Mouse (Mus musculus): ENCODE data around the gene Patl1. TPM values are rescaled to one million over a fixed set of nuclear protein-coding genes. Genes with fewer than 3 reads are reported as not detected.
"Not testable (repeated sequence)": the region's sequence is repeated elsewhere in the genome, so short reads cannot be mapped to it uniquely, and the experiment has no call there.

Patl1 gene
- polyA plus RNA-seq (2012; rRNA removed): 12.6 and 15.9 TPM in 2 replicates

GRCm38 (mm10) chr19:11912037-11912532, at the start of gene Patl1:
Patl1 (plus strand) TSS chr19:11912399.
- peak; percentile 94 for DNase-seq
- Histone ChIP-seq H3K4me3 (replicated peaks; ENCODE audit: extremely low read depth, low read depth, low read length) (peak within 1 kb of the TSS; percentile 93), H3K4me1 (ENCODE audit: control insufficient read depth, insufficient read depth, low read length) (peaks cover 9% of the 10 kb centered on the region)
- TF ChIP-seq CTCF (IDR thresholded peaks at IDR 0.05; ENCODE audit: insufficient read depth, low read length) (no peak), POLR2A (IDR thresholded peaks at IDR 0.05; ENCODE audit: borderline replicate concordance, extremely low read depth, low read depth, low read length) (peak; percentile 86)
- under 1% methylated on average over 53 of the region's 53 CpGs for WGBS

- DNase-seq: no peak
- no peaks in the 10 kb centered on the region for H3K4me1 ChIP-seq (ENCODE audit: control insufficient read depth, insufficient read depth, low read length)
- H3K4me3 ChIP-seq (replicated peaks; ENCODE audit: extremely low read depth, low read depth, low read length): no peak overlapping the region
- no peak for TF ChIP-seq POLR2A (IDR thresholded peaks at IDR 0.05; ENCODE audit: borderline replicate concordance, extremely low read depth, low read depth, low read length)
- TF ChIP-seq CTCF (IDR thresholded peaks at IDR 0.05; ENCODE audit: insufficient read depth, low read length): no peak
- 88% methylated on average over 2 of the region's 2 CpGs for WGBS
These were observed 44.4 kb upstream of the Patl1 start for GRCm38 (mm10) chr19:11867837-11868236.

GRCm38 (mm10) chr19:11875006-11875405, 37.2 kb upstream of the Patl1 start, which contains the start of gene Olfr1419:
Olfr1419 (minus strand) TSS chr19:11875106.
- TF ChIP-seq CTCF (IDR thresholded peaks at IDR 0.05; ENCODE audit: insufficient read depth, low read length) (no peak), POLR2A (IDR thresholded peaks at IDR 0.05; ENCODE audit: borderline replicate concordance, extremely low read depth, low read depth, low read length) (no peak)
- Histone ChIP-seq H3K4me3 (replicated peaks; ENCODE audit: extremely low read depth, low read depth, low read length) (no peak within 1 kb of the TSS), H3K4me1 (ENCODE audit: control insufficient read depth, insufficient read depth, low read length) (no peaks in the 10 kb centered on the region)
- 46% methylated on average over 1 of the region's 1 CpGs for WGBS
- DNase-seq: no peak

- 62% methylated on average over 22 of the region's 22 CpGs for WGBS
- H3K4me1 ChIP-seq (ENCODE audit: control insufficient read depth, insufficient read depth, low read length); H3K4me3 ChIP-seq (replicated peaks; ENCODE audit: extremely low read depth, low read depth, low read length); DNase-seq: not testable (repeated sequence)
These were observed 33.8 kb upstream of the Patl1 start for GRCm38 (mm10) chr19:11878404-11878803.

- no peak for DNase-seq
- no peak for TF ChIP-seq CTCF (IDR thresholded peaks at IDR 0.05; ENCODE audit: insufficient read depth, low read length)
- no peak for TF ChIP-seq POLR2A (IDR thresholded peaks at IDR 0.05; ENCODE audit: borderline replicate concordance, extremely low read depth, low read depth, low read length)
- Histone ChIP-seq H3K4me3 (replicated peaks; ENCODE audit: extremely low read depth, low read depth, low read length) (no peak within 1 kb of the TSS), H3K4me1 (ENCODE audit: control insufficient read depth, insufficient read depth, low read length) (no peaks in the 10 kb centered on the region)
- 47% methylated on average over 1 of the region's 1 CpGs for WGBS
These were observed 25.9 kb upstream of the Patl1 start, which contains the start of gene Olfr1420 for GRCm38 (mm10) chr19:11886265-11886664. Olfr1420 (plus strand) TSS chr19:11886565.

DNA sequence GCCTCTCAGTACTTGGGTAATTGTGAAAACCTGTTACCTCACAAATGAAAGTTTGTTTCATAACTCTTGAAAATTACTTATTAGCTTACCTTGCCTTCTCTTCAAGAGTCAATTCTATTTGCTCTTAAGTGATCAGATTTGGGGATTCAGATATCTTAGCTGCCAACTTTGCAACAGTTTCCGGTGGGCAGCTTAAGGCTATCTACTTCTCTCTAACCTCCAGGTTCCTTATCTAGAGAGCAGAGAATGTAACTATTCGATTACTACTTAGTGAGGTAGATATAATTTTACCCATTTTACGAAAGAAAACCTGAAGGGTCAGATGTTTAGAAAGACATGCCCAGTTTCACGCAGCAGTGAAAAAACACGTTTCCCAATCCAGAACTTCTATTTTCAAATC, 1.2 kb upstream of the Patl1 start:
- DNase-seq: no peak
- no peak for TF ChIP-seq CTCF (IDR thresholded peaks at IDR 0.05; ENCODE audit: insufficient read depth, low read length)
- no peak for TF ChIP-seq POLR2A (IDR thresholded peaks at IDR 0.05; ENCODE audit: borderline replicate concordance, extremely low read depth, low read depth, low read length)
- Histone ChIP-seq H3K4me3 (replicated peaks; ENCODE audit: extremely low read depth, low read depth, low read length) (no peak overlapping the region), H3K4me1 (ENCODE audit: control insufficient read depth, insufficient read depth, low read length) (peaks cover 6% of the 10 kb centered on the region; the same call in 1 of the 2 replicates)
- 72% methylated on average over 5 of the region's 5 CpGs for WGBS

DNA sequence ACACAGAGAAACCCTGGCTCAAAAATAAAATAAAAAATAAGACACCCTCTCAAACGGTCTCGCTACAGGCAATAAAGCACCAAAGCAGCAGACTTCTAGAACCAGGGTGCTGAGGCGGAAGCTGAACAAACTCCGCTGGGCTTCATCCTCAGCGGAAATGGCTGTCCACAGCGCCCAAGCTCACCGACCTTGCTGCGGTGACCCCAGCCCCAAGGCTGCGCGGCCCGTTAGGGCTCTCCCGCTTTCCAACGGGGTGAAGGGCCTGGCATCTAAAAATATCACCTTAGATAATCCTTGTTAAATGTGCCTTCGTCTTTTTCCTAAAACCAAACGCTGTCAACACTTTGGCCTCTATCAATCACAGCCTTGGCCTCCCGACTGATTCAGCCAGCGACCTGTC, 596 bp upstream of the Patl1 start:
- peaks cover 9% of the 10 kb centered on the region for H3K4me1 ChIP-seq (ENCODE audit: control insufficient read depth, insufficient read depth, low read length)
- 3% methylated on average over 17 of the region's 17 CpGs for WGBS
- H3K4me3 ChIP-seq (replicated peaks; ENCODE audit: extremely low read depth, low read depth, low read length): peak overlapping the region; percentile 93
- DNase-seq: no peak
- TF ChIP-seq POLR2A (IDR thresholded peaks at IDR 0.05; ENCODE audit: borderline replicate concordance, extremely low read depth, low read depth, low read length): peak; percentile 16; the same call in 1 of the 2 replicates
- no peak for TF ChIP-seq CTCF (IDR thresholded peaks at IDR 0.05; ENCODE audit: insufficient read depth, low read length)

DNA sequence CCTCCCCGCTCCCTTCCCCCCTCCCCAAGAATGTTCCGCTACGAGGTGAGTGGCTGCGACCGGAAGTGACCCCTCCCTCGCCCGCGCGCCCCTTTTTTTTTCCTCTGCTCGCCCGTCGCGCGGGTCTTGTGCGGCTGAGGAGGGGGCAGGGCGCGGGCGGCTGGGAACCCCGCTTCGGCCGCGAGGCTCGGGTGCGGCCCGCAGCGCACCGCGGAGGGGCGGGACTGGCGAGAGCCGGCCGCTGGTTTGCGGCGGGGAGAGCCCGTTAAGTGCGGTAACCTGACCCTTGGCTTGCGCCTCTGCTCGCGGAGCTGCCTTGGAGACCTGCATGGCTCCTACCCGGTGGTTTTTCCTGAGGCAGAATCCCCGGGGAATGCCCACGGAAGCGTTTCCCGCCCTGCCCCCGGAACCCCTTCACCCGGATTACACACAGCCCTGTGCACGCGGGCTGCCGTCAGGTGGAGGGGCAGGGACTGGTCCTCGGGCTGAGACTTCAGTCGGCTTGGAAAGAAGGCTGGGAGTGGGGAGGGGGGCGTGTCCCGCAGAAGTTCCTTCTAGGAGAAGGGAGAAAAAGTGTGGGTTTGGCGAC, 428 bp downstream of the Patl1 start:
- no peak for TF ChIP-seq CTCF (IDR thresholded peaks at IDR 0.05; ENCODE audit: insufficient read depth, low read length)
- no peak for TF ChIP-seq POLR2A (IDR thresholded peaks at IDR 0.05; ENCODE audit: borderline replicate concordance, extremely low read depth, low read depth, low read length)
- WGBS: 1% methylated on average over 54 of the region's 54 CpGs
- Histone ChIP-seq H3K4me3 (replicated peaks; ENCODE audit: extremely low read depth, low read depth, low read length) (peak overlapping the region; percentile 85), H3K4me1 (ENCODE audit: control insufficient read depth, insufficient read depth, low read length) (peaks cover 9% of the 10 kb centered on the region)
- DNase-seq: peak; percentile 62

- no peak for TF ChIP-seq CTCF (IDR thresholded peaks at IDR 0.05; ENCODE audit: insufficient read depth, low read length)
- TF ChIP-seq POLR2A (IDR thresholded peaks at IDR 0.05; ENCODE audit: borderline replicate concordance, extremely low read depth, low read depth, low read length): no peak
- DNase-seq: no peak
- 13% methylated on average over 2 of the region's 2 CpGs for WGBS
- H3K4me3 ChIP-seq (replicated peaks; ENCODE audit: extremely low read depth, low read depth, low read length): no peak overlapping the region
- H3K4me1 ChIP-seq (ENCODE audit: control insufficient read depth, insufficient read depth, low read length): peaks cover 9% of the 10 kb centered on the region
These were observed 3.6 kb downstream of the Patl1 start for GRCm38 (mm10) chr19:11915804-11916203.

DNA sequence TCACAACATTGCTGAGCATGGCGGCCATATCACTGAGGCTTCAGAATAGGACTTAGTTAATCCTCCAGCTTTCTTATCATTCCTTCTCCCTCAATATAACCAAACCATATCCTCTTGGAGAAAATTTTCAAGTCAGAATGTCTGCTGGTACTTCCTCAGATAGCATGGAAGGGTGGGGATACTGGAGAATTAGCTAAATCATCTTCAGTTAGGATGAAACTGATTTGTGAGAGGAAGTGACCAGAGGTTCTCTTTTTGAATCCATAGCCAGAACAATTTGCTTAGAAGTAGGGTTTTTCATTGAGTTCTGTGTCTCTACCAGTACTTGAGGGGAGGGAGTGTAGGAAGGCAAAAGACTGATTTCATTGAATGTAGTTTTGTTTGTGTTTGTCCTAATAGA, 9.9 kb downstream of the Patl1 start:
- TF ChIP-seq CTCF (IDR thresholded peaks at IDR 0.05; ENCODE audit: insufficient read depth, low read length) (no peak), POLR2A (IDR thresholded peaks at IDR 0.05; ENCODE audit: borderline replicate concordance, extremely low read depth, low read depth, low read length) (no peak)
- no peak for DNase-seq
- WGBS: 97% methylated on average over 1 of the region's 1 CpGs
- no peak overlapping the region for H3K4me3 ChIP-seq (replicated peaks; ENCODE audit: extremely low read depth, low read depth, low read length)
- no peaks in the 10 kb centered on the region for H3K4me1 ChIP-seq (ENCODE audit: control insufficient read depth, insufficient read depth, low read length)

DNA sequence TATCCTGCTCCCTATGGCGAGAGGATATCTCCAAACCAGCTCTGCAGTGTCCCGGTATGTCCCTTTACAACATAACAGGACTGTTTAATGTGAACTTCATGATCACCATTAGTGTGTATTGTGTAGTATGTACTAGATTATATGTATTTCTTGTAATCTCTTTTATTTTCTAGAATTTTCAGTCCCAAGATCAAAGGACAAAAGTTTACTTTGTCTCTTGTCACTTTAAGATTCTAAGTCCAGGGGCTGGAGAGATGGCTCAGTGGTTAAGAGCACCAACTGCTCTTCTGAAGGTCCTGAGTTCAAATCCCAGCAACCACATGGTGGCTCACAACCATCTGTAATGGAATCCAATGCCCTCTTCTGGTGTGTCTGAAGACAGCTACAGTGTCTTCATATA, 10.3 kb downstream of the Patl1 start:
- not testable (repeated sequence) for H3K4me1 ChIP-seq (ENCODE audit: control insufficient read depth, insufficient read depth, low read length); DNase-seq; H3K4me3 ChIP-seq (replicated peaks; ENCODE audit: extremely low read depth, low read depth, low read length)
- WGBS: 97% methylated on average over 2 of the region's 2 CpGs

Measured in lung, adult 2 months (tissue).